ENCODE assay signal across 21 mouse cellular contexts in genomic region chr6:37692758-37693157, GRCm38 (mm10).
"Had no signal": no experiment of that assay in that cellular context is flagged by ENCODE, and none has a peak within 500 bp of the region (broad histone marks: within the 10 kb centered on the region; RNA-seq: fewer than 3 reads in every experiment).

No protein-coding gene starts in this region.

- ATAC-seq: liver, postnatal 0 days; lung, postnatal 0 days; midbrain, embryonic 13.5 days; midbrain, embryonic 16.5 days had no signal

- H3K36me3 ChIP-seq: liver, embryonic 15.5 days; lung, embryonic 15.5 days; midbrain, embryonic 10.5 days; midbrain, embryonic 13.5 days; neural tube, embryonic 13.5 days; neural tube, embryonic 15.5 days had no signal

- H3K27me3 ChIP-seq: liver, embryonic 15.5 days; lung, embryonic 15.5 days; midbrain, embryonic 13.5 days; neural tube, embryonic 13.5 days; neural tube, embryonic 15.5 days had no signal

- H3K27ac ChIP-seq: liver, embryonic 15.5 days; lung, embryonic 15.5 days; midbrain, embryonic 10.5 days; midbrain, embryonic 13.5 days; neural tube, embryonic 13.5 days; neural tube, embryonic 15.5 days had no signal

- H3K9me3 ChIP-seq: liver, embryonic 15.5 days; lung, embryonic 15.5 days; midbrain, embryonic 10.5 days; midbrain, embryonic 13.5 days; neural tube, embryonic 13.5 days; neural tube, embryonic 15.5 days had no signal

- DNase-seq: liver, postnatal 0 days; lung, adult 2 months; lung, postnatal 14 days; lung, postnatal 36 days; retina, postnatal 1 day; right cerebral cortex, adult 18-20 months; right cerebral cortex, postnatal 25 days; right cerebral cortex, postnatal 4 days; spleen, adult 18-20 months; thymus, adult 18-20 months; thymus, postnatal 25 days; thymus, postnatal 4 days had no signal

- H3K4me3 ChIP-seq: liver, embryonic 15.5 days; lung, embryonic 15.5 days; midbrain, embryonic 10.5 days; midbrain, embryonic 13.5 days; myocyte; neural tube, embryonic 13.5 days; neural tube, embryonic 15.5 days had no signal

- H3K9ac ChIP-seq: liver, embryonic 15.5 days; liver, postnatal 0 days; lung, embryonic 15.5 days; midbrain, embryonic 13.5 days; neural tube, embryonic 13.5 days; neural tube, embryonic 15.5 days had no signal

- H3K4me1 ChIP-seq: liver, embryonic 15.5 days; lung, embryonic 15.5 days; neural tube, embryonic 13.5 days; neural tube, embryonic 15.5 days had no signal

- H3K4me2 ChIP-seq: liver, embryonic 15.5 days; lung, embryonic 15.5 days; midbrain, embryonic 13.5 days; neural tube, embryonic 13.5 days; neural tube, embryonic 15.5 days had no signal
